9 mouse cellular contexts compared by ENCODE assay signal in genomic region chr7:107664063-107665056, GRCm38 (mm10). TPM values are rescaled to one million over a fixed set of nuclear protein-coding genes. Genes with fewer than 3 reads are reported as not detected.
DNase-seq lines count a peak whose midpoint lies in the region; ATAC-seq and TF ChIP-seq lines count a peak whose summit lies in the region.
"Had no signal": no experiment of that assay in that cellular context is flagged by ENCODE, and none has a peak within 500 bp of the region (broad histone marks: within the 10 kb centered on the region; RNA-seq: fewer than 3 reads in every experiment).

No protein-coding gene starts in this region.

- no peaks in the 10 kb centered on the region for H3K9me3 ChIP-seq in embryonic facial prominence, embryonic 11.5 days (replicated peaks; ENCODE audit: control insufficient read depth, low read length)
- no peaks in the 10 kb centered on the region for H3K9me3 ChIP-seq in heart, embryonic 11.5 days (replicated peaks; ENCODE audit: control insufficient read depth, low read length)
- H3K9me3 ChIP-seq in stomach, embryonic 16.5 days (replicated peaks; ENCODE audit: control insufficient read depth, low read length) = no peaks in the 10 kb centered on the region
- H3K9me3 ChIP-seq: liver, embryonic 15.5 days had no signal

- WGBS in embryonic facial prominence, embryonic 11.5 days = 22% methylated on average over 8 of the region's 8 CpGs
- WGBS in heart, embryonic 11.5 days (ENCODE audit: insufficient replicate concordance) = 24% methylated on average over 8 of the region's 8 CpGs
- 27% methylated on average over 8 of the region's 8 CpGs for WGBS in kidney, adult 2 months
- 26% methylated on average over 8 of the region's 8 CpGs for WGBS in stomach, embryonic 16.5 days

- no peak for TF ChIP-seq POLR2A in kidney, adult 2 months (IDR thresholded peaks at IDR 0.05; ENCODE audit: low read depth, low read length)

- H3K36me3 ChIP-seq in embryonic facial prominence, embryonic 11.5 days (replicated peaks; ENCODE audit: control insufficient read depth, insufficient read depth, low read depth, low read length) = no peaks in the 10 kb centered on the region
- no peaks in the 10 kb centered on the region for H3K36me3 ChIP-seq in heart, embryonic 11.5 days (ENCODE audit: control insufficient read depth, insufficient read depth, low read length)
- H3K36me3 ChIP-seq in kidney, adult 2 months (ENCODE audit: control insufficient read depth, insufficient read depth, low read length) = no peaks in the 10 kb centered on the region
- H3K36me3 ChIP-seq in stomach, embryonic 16.5 days (ENCODE audit: control insufficient read depth, insufficient read depth, low read length) = no peaks in the 10 kb centered on the region
- H3K36me3 ChIP-seq: liver, embryonic 15.5 days had no signal

- H3K4me2 ChIP-seq in embryonic facial prominence, embryonic 11.5 days (ENCODE audit: low read depth, low read length) = peak overlapping the region; percentile 70
- peak overlapping the region; percentile 61; the same call in 1 of the 2 replicates for H3K4me2 ChIP-seq in heart, embryonic 11.5 days
- H3K4me2 ChIP-seq in stomach, embryonic 16.5 days (ENCODE audit: low read depth, low read length) = peak overlapping the region; percentile 51
- H3K4me2 ChIP-seq: liver, embryonic 15.5 days had no signal

- ATAC-seq in embryonic facial prominence, embryonic 11.5 days (replicated peaks; ENCODE audit: insufficient number of reproducible peaks, low FRiP score, low TSS enrichment, low read depth) = peak; percentile 36
- ATAC-seq in heart, embryonic 11.5 days (replicated peaks; ENCODE audit: insufficient number of reproducible peaks, low FRiP score, low TSS enrichment) = peak; percentile 44; the same call in 1 of the 2 replicates
- peak; percentile 63 for ATAC-seq in stomach, embryonic 16.5 days (ENCODE audit: insufficient read depth, low FRiP score)

- no peak for TF ChIP-seq CTCF in kidney, adult 2 months (conservative IDR thresholded peaks at IDR 0.05; ENCODE audit: insufficient read depth, insufficient read length, low read depth, low read length)

- peaks cover 14% of the 10 kb centered on the region for H3K4me1 ChIP-seq in embryonic facial prominence, embryonic 11.5 days (ENCODE audit: control insufficient read depth, insufficient read depth, low read length)
- H3K4me1 ChIP-seq in heart, embryonic 11.5 days (ENCODE audit: control insufficient read depth, insufficient read depth, low read length) = peaks cover 32% of the 10 kb centered on the region
- peaks cover 12% of the 10 kb centered on the region for H3K4me1 ChIP-seq in kidney, adult 2 months (ENCODE audit: control insufficient read depth, insufficient read depth, low read length)
- H3K4me1 ChIP-seq in stomach, embryonic 16.5 days (ENCODE audit: control insufficient read depth, insufficient read depth, low read length) = peaks cover 54% of the 10 kb centered on the region

- no peaks in the 10 kb centered on the region for H3K27me3 ChIP-seq in embryonic facial prominence, embryonic 11.5 days (ENCODE audit: control insufficient read depth, insufficient read depth, low read length)
- H3K27me3 ChIP-seq in heart, embryonic 11.5 days (ENCODE audit: control insufficient read depth, insufficient read depth, low read length) = no peaks in the 10 kb centered on the region
- H3K27me3 ChIP-seq in kidney, adult 2 months (replicated peaks; ENCODE audit: control insufficient read depth, insufficient read depth, low read length) = no peaks in the 10 kb centered on the region
- no peaks in the 10 kb centered on the region for H3K27me3 ChIP-seq in stomach, embryonic 16.5 days (ENCODE audit: control insufficient read depth, insufficient read depth, low read length)
- H3K27me3 ChIP-seq: liver, embryonic 15.5 days had no signal

- peak overlapping the region; percentile 97 for H3K27ac ChIP-seq in embryonic facial prominence, embryonic 11.5 days (replicated peaks; ENCODE audit: low read depth, low read length)
- H3K27ac ChIP-seq in heart, embryonic 11.5 days (ENCODE audit: low read depth, low read length) = peak overlapping the region; percentile 91
- peak overlapping the region; percentile 46 for H3K27ac ChIP-seq in kidney, adult 2 months (ENCODE audit: insufficient read depth, low read depth, low read length)
- H3K27ac ChIP-seq in stomach, embryonic 16.5 days (ENCODE audit: low read length) = peak overlapping the region; percentile 95
- H3K27ac ChIP-seq: liver, embryonic 15.5 days had no signal

- DNase-seq in adrenal gland, adult 2 months = peak; percentile 15
- DNase-seq in adrenal gland, adult 8-10 months = no peak
- DNase-seq in embryonic facial prominence, embryonic 11.5 days (ENCODE audit: low spot score) = peak; percentile 47
- peak; percentile 68 for DNase-seq in kidney, adult 2 months
- peak; percentile 79 for DNase-seq in lung, postnatal 10 days
- no peak for DNase-seq in c-Kit-positive CD71-positive TER-119-positive erythroid progenitor cells, embryonic 14.5 days (ENCODE audit: low spot score)

- H3K4me3 ChIP-seq in embryonic facial prominence, embryonic 11.5 days (ENCODE audit: low read depth, low read length) = no peak overlapping the region
- H3K4me3 ChIP-seq in heart, embryonic 11.5 days (ENCODE audit: low read depth, low read length) = no peak overlapping the region
- no peak overlapping the region for H3K4me3 ChIP-seq in kidney, adult 2 months (ENCODE audit: insufficient read depth, low read depth, low read length)
- peak overlapping the region; percentile 48 for H3K4me3 ChIP-seq in stomach, embryonic 16.5 days (replicated peaks; ENCODE audit: low read length)
- H3K4me3 ChIP-seq: liver, embryonic 15.5 days had no signal

- H3K9ac ChIP-seq in embryonic facial prominence, embryonic 11.5 days (replicated peaks; ENCODE audit: low read length) = peak overlapping the region; percentile 77
- 0 out of 2 replicates have a peak overlapping the region, but pooled peaks have one; percentile 7 for H3K9ac ChIP-seq in heart, embryonic 11.5 days (ENCODE audit: low read depth, low read length)
- peak overlapping the region; percentile 73 for H3K9ac ChIP-seq in stomach, embryonic 16.5 days (ENCODE audit: low read length)
- H3K9ac ChIP-seq: liver, embryonic 15.5 days had no signal

RNA-seq across cellular contexts. Expression of gene 5330417H12Rik, which starts 39.4 kb away (rescaled TPM):
- total RNA-seq in adrenal gland, adult 2 months (2021) = not detected
- polyA plus RNA-seq in adrenal gland, adult 2 months (2012; rRNA removed) = not detected in 2 replicates
- not detected for total RNA-seq in adrenal gland, adult 8-10 months (2022)
- not detected in 2 replicates for polyA plus RNA-seq in embryonic facial prominence, embryonic 11.5 days (2014; fragmentation: Nextera tagmentation; extraction: Ambion mirVana)
- polyA plus RNA-seq in heart, embryonic 11.5 days (2014; fragmentation: Nextera tagmentation; extraction: Ambion mirVana) = not detected in 2 replicates
- not detected in 2 replicates for polyA plus RNA-seq in kidney, adult 2 months (2012; rRNA removed)
- not detected in 2 replicates for polyA plus RNA-seq in stomach, embryonic 16.5 days (2015; fragmentation: Nextera tagmentation; extraction: Ambion mirVana)
- polyA plus RNA-seq: liver, embryonic 15.5 days had no signal

Comparison
In these comparisons a context has a peak if more than half of its experiments do, and no peak if none do; other contexts are left out.
1. DNase-seq: peak in adrenal gland, adult 2 months (single experiment), embryonic facial prominence, embryonic 11.5 days (single experiment), kidney, adult 2 months (single experiment) and lung, postnatal 10 days (single experiment); none in adrenal gland, adult 8-10 months (single experiment) and c-Kit-positive CD71-positive TER-119-positive erythroid progenitor cells, embryonic 14.5 days (single experiment).
2. H3K27ac ChIP-seq: peak in every context shown above with its lines; median percentile 97 in embryonic facial prominence, embryonic 11.5 days; 95 in stomach, embryonic 16.5 days; 91 in heart, embryonic 11.5 days; 46 in kidney, adult 2 months.
3. H3K9ac ChIP-seq: peak in every context shown above with its lines; median percentile 77 in embryonic facial prominence, embryonic 11.5 days; 73 in stomach, embryonic 16.5 days; 7 in heart, embryonic 11.5 days.
4. Peak in every context shown above with its lines, with median percentiles within 50 percentile points of each other: ATAC-seq and H3K4me2 ChIP-seq.